Mouse (Mus musculus) liver, postnatal 0 days (tissue): Measurements from ENCODE around the gene Best2.

ENCODE experiments used
- CTCF ChIP-seq: sonication (generic); IDR thresholded peaks from 2 replicates; pipeline ENCODE4 v1.5.1; 2016; ENCODE audit warnings: antibody characterized with exemption, low read depth
- EP300 ChIP-seq: IDR thresholded peaks from 2 replicates; pipeline ENCODE4 v1.6.1; 2016; ENCODE audit warnings: antibody characterized with exemption, low read depth, mild to moderate bottlenecking

- TF ChIP-seq EP300 = 0 out of 2 replicates have a peak, but pooled peaks have one; percentile 33
- peak; percentile 96 for TF ChIP-seq CTCF
Measured at GRCm38 (mm10) chr8:84975434-84975833, 38.9 kb downstream of the Best2 start.
